Mouse (Mus musculus) hindbrain, embryonic 16.5 days (tissue): ENCODE measurements at regions not wholly inside any gene's neighbourhood (a gene's known extent, or its start where the extent isn't known, plus 50 kb on each side); places are given as distances from the start of the nearest gene placed in this dataset.

ENCODE experiments used
- ATAC-seq: fragments of 200-750 bp; cut with Nextera tagmentation; 2 replicates; pipeline ENCODE4 v1.8.0; 2017; ENCODE audit warnings: moderate TSS enrichment, moderate library complexity
- H3K27ac ChIP-seq: fragments of 300-500 bp; sonication (generic); 2 replicates; pipeline ENCODE4 v1.5.1; 2014; ENCODE audit warnings: low read depth, mild to moderate bottlenecking, control low read depth, low read length, moderate library complexity
- H3K27me3 ChIP-seq: fragments of 300-500 bp; sonication (generic); replicated peaks from 2 replicates; pipeline ENCODE4 v1.6.1; 2014; ENCODE audit warnings: low read length; ENCODE audit not compliant: control insufficient read depth, insufficient read depth
- H3K36me3 ChIP-seq: fragments of 300-500 bp; sonication (generic); 2 replicates; pipeline ENCODE4 v1.6.1; 2014; ENCODE audit warnings: mild to moderate bottlenecking, low read length, moderate library complexity, mixed read lengths; ENCODE audit not compliant: control insufficient read depth, insufficient read depth
- H3K4me1 ChIP-seq: fragments of 300-500 bp; sonication (generic); 2 replicates; pipeline ENCODE4 v1.6.1; 2014; ENCODE audit warnings: low read depth, low read length; ENCODE audit not compliant: control insufficient read depth, insufficient read depth
- H3K4me2 ChIP-seq: fragments of 300-500 bp; sonication (generic); 2 replicates; pipeline ENCODE4 v1.6.1; 2014; ENCODE audit warnings: mild to moderate bottlenecking, low read length, control low read depth, moderate library complexity
- H3K4me3 ChIP-seq: fragments of 300-500 bp; sonication (generic); 2 replicates; pipeline ENCODE4 v1.5.1; 2014; ENCODE audit warnings: mild to moderate bottlenecking, low read length, control low read depth, moderate library complexity
- H3K9ac ChIP-seq: fragments of 300-500 bp; sonication (generic); 2 replicates; pipeline ENCODE4 v1.6.1; 2014; ENCODE audit warnings: low read depth, mild to moderate bottlenecking, control low read depth, low read length, moderate library complexity
- H3K9me3 ChIP-seq: fragments of 300-500 bp; sonication (generic); 2 replicates; pipeline ENCODE4 v1.6.1; 2014; ENCODE audit warnings: mild to moderate bottlenecking, low read length, moderate library complexity; ENCODE audit not compliant: control insufficient read depth
- WGBS: fragments of 180-500 bp; shearing (Covaris S2); extraction: QIAGEN DNeasy Blood & Tissue Kit; methylation state at CpG from one replicate; pipeline ENCODE4 v1.1.7; 2014; 5-methylcytosine and 5-hydroxymethylcytosine counted together

- H3K36me3 ChIP-seq: no peaks in the 10 kb centered on the region
- no peak overlapping the region for H3K4me2 ChIP-seq
- peaks cover 10% of the 10 kb centered on the region for H3K4me1 ChIP-seq
- no peak for ATAC-seq
- no peak overlapping the region for H3K4me3 ChIP-seq
- no peak overlapping the region for H3K9ac ChIP-seq
- H3K9me3 ChIP-seq: no peaks in the 10 kb centered on the region
- H3K27me3 ChIP-seq: no peaks in the 10 kb centered on the region
- 60% methylated on average over 4 of the region's 4 CpGs for WGBS
- H3K27ac ChIP-seq: no peak overlapping the region
Measured at GRCm38 (mm10) chr9:43474303-43474643, 163.6 kb downstream of the Trim29 start.

GRCm38 (mm10) chr9:43480826-43481591 is 170.4 kb downstream of the Trim29 start:
- Histone ChIP-seq H3K4me3 (no peak overlapping the region), H3K27ac (no peak overlapping the region), H3K27me3 (no peaks in the 10 kb centered on the region), H3K9ac (no peak overlapping the region), H3K36me3 (no peaks in the 10 kb centered on the region), H3K9me3 (no peaks in the 10 kb centered on the region), H3K4me2 (no peak overlapping the region), H3K4me1 (peaks cover 5% of the 10 kb centered on the region; the same call in 1 of the 2 replicates)
- 36% methylated on average over 3 of the region's 3 CpGs for WGBS
- peak; percentile 68 for ATAC-seq

GRCm38 (mm10) chr9:43482101-43483090 is 171.7 kb downstream of the Trim29 start:
- Histone ChIP-seq H3K9me3 (no peaks in the 10 kb centered on the region), H3K9ac (no peak overlapping the region), H3K36me3 (no peaks in the 10 kb centered on the region), H3K4me2 (no peak overlapping the region), H3K4me3 (no peak overlapping the region), H3K27me3 (no peaks in the 10 kb centered on the region), H3K4me1 (peaks cover 5% of the 10 kb centered on the region; the same call in 1 of the 2 replicates), H3K27ac (no peak overlapping the region)
- WGBS: 63% methylated on average over 11 of the region's 11 CpGs
- ATAC-seq: no peak

- H3K4me1 ChIP-seq: peaks cover 5% of the 10 kb centered on the region; the same call in 1 of the 2 replicates
- H3K4me3 ChIP-seq: no peak overlapping the region
- no peak overlapping the region for H3K4me2 ChIP-seq
- H3K27ac ChIP-seq: no peak overlapping the region
- H3K9ac ChIP-seq: no peak overlapping the region
- WGBS: 45% methylated on average over 2 of the region's 2 CpGs
- no peaks in the 10 kb centered on the region for H3K9me3 ChIP-seq
- H3K36me3 ChIP-seq: no peaks in the 10 kb centered on the region
- H3K27me3 ChIP-seq: no peaks in the 10 kb centered on the region
- no peak for ATAC-seq
Measured at GRCm38 (mm10) chr9:43483195-43483594, 172.5 kb downstream of the Trim29 start.

GRCm38 (mm10) chr9:43483906-43484305 is 173.3 kb downstream of the Trim29 start:
- no peak for ATAC-seq
- WGBS: 86% methylated on average over 2 of the region's 2 CpGs
- Histone ChIP-seq H3K4me3 (no peak overlapping the region), H3K36me3 (no peaks in the 10 kb centered on the region), H3K9me3 (no peaks in the 10 kb centered on the region), H3K9ac (no peak overlapping the region), H3K27me3 (no peaks in the 10 kb centered on the region), H3K4me1 (peaks cover 5% of the 10 kb centered on the region; the same call in 1 of the 2 replicates), H3K4me2 (no peak overlapping the region), H3K27ac (no peak overlapping the region)

GRCm38 (mm10) chr9:43486704-43487103 is 176.1 kb downstream of the Trim29 start:
- 64% methylated on average over 4 of the region's 4 CpGs for WGBS

GRCm38 (mm10) chr9:43489205-43489604 is 178.6 kb downstream of the Trim29 start:
- H3K27me3 ChIP-seq: no peaks in the 10 kb centered on the region
- no peaks in the 10 kb centered on the region for H3K9me3 ChIP-seq
- H3K4me1 ChIP-seq: peaks cover 4% of the 10 kb centered on the region; the same call in 1 of the 2 replicates
- H3K9ac ChIP-seq: no peak overlapping the region
- H3K4me3 ChIP-seq: no peak overlapping the region
- H3K27ac ChIP-seq: no peak overlapping the region
- no peak overlapping the region for H3K4me2 ChIP-seq
- no peaks in the 10 kb centered on the region for H3K36me3 ChIP-seq
- WGBS: 76% methylated on average over 8 of the region's 8 CpGs
- ATAC-seq: no peak

More at GRCm38 (mm10) chr9:43486704-43487103, 176.1 kb downstream of the Trim29 start:
- H3K27ac ChIP-seq: no peak overlapping the region
- ATAC-seq: no peak
- H3K4me1 ChIP-seq: peaks cover 5% of the 10 kb centered on the region; the same call in 1 of the 2 replicates
- no peak overlapping the region for H3K4me2 ChIP-seq
- no peak overlapping the region for H3K4me3 ChIP-seq
- no peaks in the 10 kb centered on the region for H3K9me3 ChIP-seq
- H3K27me3 ChIP-seq: no peaks in the 10 kb centered on the region
- H3K36me3 ChIP-seq: no peaks in the 10 kb centered on the region
- H3K9ac ChIP-seq: no peak overlapping the region

- Histone ChIP-seq H3K36me3 (no peaks in the 10 kb centered on the region), H3K4me1 (peaks cover 4% of the 10 kb centered on the region; the same call in 1 of the 2 replicates), H3K9me3 (no peaks in the 10 kb centered on the region), H3K4me2 (no peak overlapping the region), H3K9ac (no peak overlapping the region), H3K27ac (no peak overlapping the region), H3K4me3 (no peak overlapping the region), H3K27me3 (no peaks in the 10 kb centered on the region; the same call in 1 of the 2 replicates)
- 73% methylated on average over 12 of the region's 12 CpGs for WGBS
- ATAC-seq: no peak
Measured at GRCm38 (mm10) chr9:43491024-43491751, 180.5 kb downstream of the Trim29 start.
